Mouse (Mus musculus): ENCODE data around the gene Lrrc8d.

The Lrrc8d gene

GRCm38 (mm10) chr5:105822521-105823498 lies 123.0 kb downstream of the Lrrc8d start:
- no peak for DNase-seq

GRCm38 (mm10) chr5:105824282-105824681 lies 124.5 kb downstream of the Lrrc8d start:
- no peak for DNase-seq

GRCm38 (mm10) chr5:105824827-105825226 lies 125.1 kb downstream of the Lrrc8d start:
- DNase-seq: no peak

GRCm38 (mm10) chr5:105826916-105827510 lies 127.2 kb downstream of the Lrrc8d start:
- no peak for DNase-seq

- no peak for DNase-seq
Observed at GRCm38 (mm10) chr5:105828050-105828449, 128.3 kb downstream of the Lrrc8d start.

GRCm38 (mm10) chr5:105829008-105829586 lies 129.3 kb downstream of the Lrrc8d start:
- DNase-seq: no peak

- no peak for DNase-seq
Observed at GRCm38 (mm10) chr5:105832140-105832539, 132.4 kb downstream of the Lrrc8d start.

- DNase-seq: no peak
Observed at GRCm38 (mm10) chr5:105833923-105834322, 134.2 kb downstream of the Lrrc8d start.

GRCm38 (mm10) chr5:105836006-105836405 lies 136.2 kb downstream of the Lrrc8d start:
- DNase-seq: no peak

GRCm38 (mm10) chr5:105839740-105840310 lies 140.1 kb downstream of the Lrrc8d start:
- DNase-seq: no peak

- DNase-seq: no peak
Observed at GRCm38 (mm10) chr5:105844044-105844753, 144.4 kb downstream of the Lrrc8d start.

GRCm38 (mm10) chr5:105845041-105845440 lies 145.3 kb downstream of the Lrrc8d start:
- no peak for DNase-seq

GRCm38 (mm10) chr5:105847726-105848125 lies 148.0 kb downstream of the Lrrc8d start:
- no peak for DNase-seq

- DNase-seq: no peak
Observed at GRCm38 (mm10) chr5:105849222-105849621, 149.5 kb downstream of the Lrrc8d start.

- DNase-seq: no peak
Observed at GRCm38 (mm10) chr5:105849643-105850042, 149.9 kb downstream of the Lrrc8d start.

- DNase-seq: no peak
Observed at GRCm38 (mm10) chr5:105853271-105853670, 153.5 kb downstream of the Lrrc8d start.

GRCm38 (mm10) chr5:105857486-105857885 lies 157.7 kb downstream of the Lrrc8d start:
- peak; percentile 23 for DNase-seq

- DNase-seq: no peak
Observed at GRCm38 (mm10) chr5:105858754-105859694, 159.3 kb downstream of the Lrrc8d start.

- DNase-seq: no peak
Observed at GRCm38 (mm10) chr5:105859716-105860460, 160.1 kb downstream of the Lrrc8d start.

GRCm38 (mm10) chr5:105860461-105860835 lies 160.7 kb downstream of the Lrrc8d start:
- no peak for DNase-seq

- DNase-seq: no peak
Observed at GRCm38 (mm10) chr5:105861616-105862015, 161.8 kb downstream of the Lrrc8d start.

All from kidney, adult 18-20 months (tissue).